Mouse (Mus musculus) kidney, embryonic 15.5 days (tissue): ENCODE data around the gene Lrwd1. TPM values are rescaled to one million over a fixed set of nuclear protein-coding genes. Genes with fewer than 3 reads are reported as not detected.

Experiments used
- ATAC-seq: fragments of 200-750 bp; cut with Nextera tagmentation; replicated peaks from 2 replicates; pipeline ENCODE4 v1.8.0; 2017; ENCODE audit warnings: moderate TSS enrichment; ENCODE audit not compliant: low FRiP score
- H3K27ac ChIP-seq: fragments of 300-500 bp; sonication (generic); 2 replicates; pipeline ENCODE4 v1.5.1; 2015; ENCODE audit warnings: mild to moderate bottlenecking, inconsistent platforms
- H3K27me3 ChIP-seq: fragments of 300-500 bp; sonication (generic); 2 replicates; pipeline ENCODE4 v1.6.1; 2015; ENCODE audit warnings: inconsistent platforms
- H3K36me3 ChIP-seq: fragments of 300-500 bp; sonication (generic); 2 replicates; pipeline ENCODE4 v1.6.1; 2015; ENCODE audit warnings: inconsistent platforms
- H3K4me1 ChIP-seq: fragments of 300-500 bp; sonication (generic); 2 replicates; pipeline ENCODE4 v1.6.1; 2015; ENCODE audit warnings: inconsistent platforms
- H3K4me2 ChIP-seq: fragments of 300-500 bp; sonication (generic); 2 replicates; pipeline ENCODE4 v1.6.1; 2015; ENCODE audit warnings: moderate library complexity, mild to moderate bottlenecking, inconsistent platforms
- H3K4me3 ChIP-seq: fragments of 300-500 bp; sonication (generic); replicated peaks from 2 replicates; pipeline ENCODE4 v1.5.1; 2015; ENCODE audit warnings: mild to moderate bottlenecking, inconsistent platforms
- H3K9ac ChIP-seq: fragments of 300-500 bp; sonication (generic); 2 replicates; pipeline ENCODE4 v1.6.1; 2015; ENCODE audit warnings: mild to moderate bottlenecking, inconsistent platforms
- H3K9me3 ChIP-seq: fragments of 300-500 bp; sonication (generic); replicated peaks from 2 replicates; pipeline ENCODE4 v1.6.1; 2016; ENCODE audit warnings: inconsistent platforms
- whole genome bisulfite sequencing: fragments of 180-500 bp; shearing (Covaris S2); methylation state at CpG from one replicate; pipeline ENCODE4 v1.1.7; 2015; ENCODE audit warnings: mixed read lengths; 5-methylcytosine and 5-hydroxymethylcytosine counted together
- polyA plus RNA-seq: library from polyadenylated mRNA; unstranded; fragments of >200 nt; fragmentation: Nextera tagmentation; extraction: Ambion mirVana; gene quantifications from 2 replicates; pipeline ENCODE4 v1.2.1, GENCODE M21; 2015

Lrwd1 gene
- polyA plus RNA-seq, 1 experiment from 2014 or later: 40.2 TPM

DNA sequence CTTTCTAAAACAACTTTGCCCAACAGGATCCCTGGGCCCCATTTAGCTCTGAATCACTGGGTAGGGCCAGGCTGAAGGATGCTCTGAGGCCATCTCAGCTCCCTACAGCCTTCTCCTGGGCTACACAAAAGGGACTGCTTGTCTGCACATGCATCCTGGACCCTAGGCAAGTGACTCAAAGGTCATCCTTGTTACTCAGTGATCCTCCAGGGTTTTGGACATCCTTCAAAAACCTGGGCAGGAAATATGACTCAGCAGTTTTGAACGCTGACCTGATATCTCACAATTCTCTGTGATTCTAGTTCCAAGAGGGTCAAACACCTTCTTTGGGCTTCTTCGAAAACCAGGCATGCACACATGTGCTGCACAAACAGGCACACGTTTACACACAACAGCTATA is 26.8 kb downstream of the Lrwd1 start:
- H3K4me1 ChIP-seq: no peaks in the 10 kb centered on the region
- H3K9ac ChIP-seq: no peak overlapping the region
- H3K9me3 ChIP-seq: no peaks in the 10 kb centered on the region
- H3K4me3 ChIP-seq: no peak overlapping the region
- peaks cover 8% of the 10 kb centered on the region for H3K36me3 ChIP-seq
- H3K27me3 ChIP-seq: no peaks in the 10 kb centered on the region
- no peak overlapping the region for H3K27ac ChIP-seq
- ATAC-seq: no peak
- no peak overlapping the region for H3K4me2 ChIP-seq
- 75% methylated on average over 3 of the region's 3 CpGs for WGBS

DNA sequence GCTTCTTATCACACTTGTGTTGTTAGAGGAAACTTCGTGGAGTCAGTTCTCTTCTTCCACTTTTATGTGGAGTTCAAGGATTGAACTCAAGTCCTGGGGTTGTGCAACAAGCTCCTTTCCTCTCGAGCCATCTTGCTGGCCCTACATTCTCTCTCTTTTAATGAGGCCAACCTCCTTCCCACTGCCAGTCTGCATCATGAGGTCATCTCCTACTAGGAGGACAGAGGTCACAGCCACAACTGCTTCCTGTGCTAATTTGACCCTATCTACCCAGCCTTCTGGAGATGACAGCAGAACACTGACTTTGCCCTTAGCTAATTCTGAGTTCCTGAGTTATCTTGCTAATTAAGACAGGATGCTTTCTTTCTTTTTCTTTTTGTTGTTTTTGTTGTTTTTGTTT is 27.4 kb downstream of the Lrwd1 start:
- Histone ChIP-seq H3K4me3 (no peak overlapping the region), H3K4me2 (no peak overlapping the region), H3K9ac (no peak overlapping the region), H3K27me3 (no peaks in the 10 kb centered on the region), H3K27ac (no peak overlapping the region), H3K4me1 (no peaks in the 10 kb centered on the region), H3K36me3 (peaks cover 8% of the 10 kb centered on the region), H3K9me3 (no peaks in the 10 kb centered on the region)
- no peak for ATAC-seq
- 54% methylated on average over 2 of the region's 2 CpGs for WGBS

DNA sequence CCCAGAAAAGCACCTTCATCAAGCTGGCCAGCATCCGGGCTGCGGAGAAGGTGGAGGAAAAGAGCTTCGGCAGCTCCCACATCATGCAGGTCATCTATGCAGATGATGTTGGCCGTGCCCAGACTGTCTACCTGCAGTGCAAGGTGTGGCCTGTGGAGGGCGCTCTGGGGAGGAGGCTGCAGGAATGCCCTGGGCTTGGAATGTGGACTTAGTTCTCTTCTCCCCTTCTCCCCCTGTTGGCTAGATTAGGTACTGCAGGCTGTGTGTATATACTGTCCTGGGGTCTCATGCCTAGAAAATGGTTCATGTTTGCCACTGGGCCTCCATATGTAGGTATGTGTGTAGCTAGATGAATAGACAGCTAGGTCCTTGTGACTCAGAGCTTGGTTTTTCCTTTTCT is 31.4 kb downstream of the Lrwd1 start:
- no peak overlapping the region for H3K4me3 ChIP-seq
- WGBS: 88% methylated on average over 5 of the region's 5 CpGs
- no peaks in the 10 kb centered on the region for H3K9me3 ChIP-seq
- H3K4me2 ChIP-seq: no peak overlapping the region
- no peak overlapping the region for H3K9ac ChIP-seq
- no peak overlapping the region for H3K27ac ChIP-seq
- peaks cover 8% of the 10 kb centered on the region for H3K36me3 ChIP-seq
- no peak for ATAC-seq
- H3K27me3 ChIP-seq: peaks cover 10% of the 10 kb centered on the region; the same call in 1 of the 2 replicates
- peaks cover 9% of the 10 kb centered on the region for H3K4me1 ChIP-seq

DNA sequence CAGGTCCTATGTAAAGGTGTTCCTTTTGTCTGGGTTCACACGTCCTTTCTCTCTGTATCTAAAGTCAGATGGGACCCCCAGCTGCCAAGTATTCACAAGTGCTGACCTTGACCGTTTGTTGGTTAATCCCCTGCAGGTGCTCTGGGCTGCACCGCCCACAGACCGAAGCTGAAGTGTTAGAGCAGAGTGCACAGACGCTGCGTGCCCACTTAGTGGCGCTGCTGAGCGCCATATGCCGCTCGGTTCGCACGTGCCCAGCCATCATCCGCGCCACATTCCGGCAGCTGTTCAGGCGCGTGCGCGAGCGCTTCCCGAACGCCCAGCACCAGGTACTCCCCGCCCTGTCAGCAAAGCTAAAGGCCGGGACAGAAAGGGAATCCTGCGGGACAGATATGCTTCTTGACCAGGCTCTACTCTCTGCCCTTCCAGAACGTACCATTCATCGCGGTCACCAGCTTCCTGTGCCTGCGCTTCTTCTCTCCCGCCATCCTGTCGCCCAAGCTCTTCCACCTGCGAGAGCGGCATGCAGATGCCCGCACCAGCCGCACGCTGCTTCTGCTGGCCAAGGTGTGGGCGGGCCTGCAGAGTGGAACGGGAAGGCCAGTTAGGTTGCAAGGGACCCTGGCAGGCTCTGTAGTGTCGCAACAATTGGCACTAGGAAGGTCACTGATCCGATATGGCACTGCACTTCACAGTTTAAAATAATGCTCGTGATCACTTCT is 33.6 kb downstream of the Lrwd1 start:
- Histone ChIP-seq H3K36me3 (peaks cover 8% of the 10 kb centered on the region), H3K27ac (no peak overlapping the region), H3K4me3 (peak overlapping the region; percentile 39), H3K9ac (0 out of 2 replicates have a peak overlapping the region, but pooled peaks have one; percentile 26), H3K27me3 (peaks cover 10% of the 10 kb centered on the region; the same call in 1 of the 2 replicates), H3K4me2 (peak overlapping the region; percentile 71), H3K4me1 (peaks cover 9% of the 10 kb centered on the region), H3K9me3 (no peaks in the 10 kb centered on the region)
- ATAC-seq: peak; percentile 84
- WGBS: 8% methylated on average over 41 of the region's 41 CpGs

DNA sequence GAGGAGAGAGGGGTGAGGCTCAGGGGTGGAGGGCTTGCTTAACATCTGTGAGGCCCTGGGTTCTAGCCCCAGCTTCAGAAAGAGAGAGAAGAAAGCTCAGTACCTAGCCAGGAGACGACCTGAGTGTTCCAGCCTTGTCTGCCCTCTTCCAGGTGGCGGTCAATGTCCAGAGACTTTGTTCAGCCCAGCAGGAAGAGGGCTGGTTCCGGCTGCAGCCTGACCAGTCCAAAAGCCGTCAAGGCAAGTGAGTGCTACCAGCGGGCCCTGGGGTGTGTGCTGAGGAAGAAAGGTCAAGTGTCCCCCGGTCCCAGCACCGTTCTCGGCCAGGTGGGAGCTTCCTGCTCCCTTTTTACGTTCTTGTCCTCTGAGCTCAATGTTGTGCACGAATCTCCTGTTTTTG is 37.3 kb downstream of the Lrwd1 start:
- 82% methylated on average over 10 of the region's 10 CpGs for WGBS

DNA sequence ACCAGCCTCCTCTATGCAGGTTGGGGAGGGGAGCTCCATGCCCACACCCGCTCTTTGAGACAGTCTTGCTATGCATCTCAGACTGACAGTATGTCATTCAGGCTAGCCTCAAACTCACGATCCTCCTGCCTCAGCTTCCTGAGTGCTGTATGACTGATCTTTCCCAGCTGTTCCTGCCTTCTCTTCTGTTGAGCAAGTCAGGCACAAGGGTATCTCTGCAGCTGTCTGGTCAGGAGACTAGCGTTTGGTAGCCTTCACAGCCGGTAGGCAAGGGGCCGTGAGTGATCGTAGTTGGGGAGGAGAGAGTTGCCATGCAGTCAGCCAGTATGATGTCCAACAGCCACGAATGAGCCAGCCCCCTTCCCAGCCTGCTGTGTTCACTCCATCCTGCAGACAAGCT is 40.8 kb downstream of the Lrwd1 start:
- H3K9ac ChIP-seq: no peak overlapping the region
- H3K4me2 ChIP-seq: no peak overlapping the region
- no peaks in the 10 kb centered on the region for H3K4me1 ChIP-seq
- no peaks in the 10 kb centered on the region for H3K27me3 ChIP-seq
- H3K36me3 ChIP-seq: no peaks in the 10 kb centered on the region
- no peak overlapping the region for H3K27ac ChIP-seq
- ATAC-seq: no peak
- no peak overlapping the region for H3K4me3 ChIP-seq
- WGBS: 71% methylated on average over 7 of the region's 7 CpGs
- no peaks in the 10 kb centered on the region for H3K9me3 ChIP-seq

More for the DNA sequence above, 37.3 kb downstream of the Lrwd1 start:
- no peak overlapping the region for H3K4me3 ChIP-seq
- H3K9me3 ChIP-seq: no peaks in the 10 kb centered on the region
- H3K36me3 ChIP-seq: no peaks in the 10 kb centered on the region
- peaks cover 10% of the 10 kb centered on the region; the same call in 1 of the 2 replicates for H3K27me3 ChIP-seq
- no peak overlapping the region for H3K27ac ChIP-seq
- no peak overlapping the region for H3K9ac ChIP-seq
- ATAC-seq: no peak
- no peak overlapping the region for H3K4me2 ChIP-seq
- peaks cover 9% of the 10 kb centered on the region for H3K4me1 ChIP-seq

DNA sequence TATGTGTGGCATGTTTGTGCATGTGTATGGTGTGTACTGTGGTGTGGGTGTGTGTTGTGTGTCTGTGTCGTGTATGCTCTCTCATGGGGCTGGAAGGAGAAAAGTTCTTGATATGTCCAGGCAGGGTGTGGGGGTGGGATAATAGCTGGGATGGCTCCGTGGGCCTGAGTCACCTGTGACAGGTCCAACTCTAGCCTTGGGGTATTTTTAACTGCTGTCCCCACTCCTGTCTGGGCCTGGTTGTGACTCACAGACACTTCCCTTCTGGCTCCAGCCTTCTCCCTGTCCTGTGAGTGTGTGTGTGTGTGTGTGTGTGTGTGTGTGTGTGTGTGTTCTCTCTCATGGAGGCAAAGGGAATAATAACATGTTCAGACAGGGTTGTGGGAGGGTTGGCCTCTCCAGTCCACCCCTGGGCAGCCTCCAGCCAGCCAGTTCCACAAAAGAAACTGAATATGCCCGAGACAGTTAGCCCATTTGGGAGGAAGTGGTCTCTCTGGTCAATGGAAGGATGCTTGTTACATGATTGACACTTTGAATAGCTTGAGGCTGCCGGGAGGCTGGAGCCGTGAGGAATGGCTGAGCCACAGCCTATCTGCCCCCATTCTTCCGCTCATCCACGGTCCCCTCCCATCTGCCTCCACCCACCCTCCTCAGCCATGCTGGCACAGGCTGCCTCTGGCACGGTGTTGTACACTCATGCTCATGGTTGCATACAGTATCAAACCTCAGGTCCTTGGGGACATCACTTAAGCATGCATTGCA is 41.4 kb downstream of the Lrwd1 start:
- Histone ChIP-seq H3K4me1 (no peaks in the 10 kb centered on the region), H3K27me3 (no peaks in the 10 kb centered on the region), H3K9ac (no peak overlapping the region), H3K4me3 (no peak overlapping the region), H3K4me2 (no peak overlapping the region), H3K9me3 (no peaks in the 10 kb centered on the region), H3K27ac (no peak overlapping the region), H3K36me3 (no peaks in the 10 kb centered on the region)
- no peak for ATAC-seq
- 50% methylated on average over 8 of the region's 8 CpGs for whole genome bisulfite sequencing

- Histone ChIP-seq H3K27me3 (no peaks in the 10 kb centered on the region), H3K4me1 (peaks cover 11% of the 10 kb centered on the region; the same call in 1 of the 2 replicates), H3K9ac (no peak overlapping the region), H3K27ac (no peak overlapping the region), H3K9me3 (no peaks in the 10 kb centered on the region), H3K36me3 (no peaks in the 10 kb centered on the region), H3K4me3 (no peak overlapping the region), H3K4me2 (no peak overlapping the region)
- no peak for ATAC-seq
- 65% methylated on average over 5 of the region's 5 CpGs for WGBS
These were observed 43.9 kb downstream of the Lrwd1 start for GRCm38 (mm10) chr5:136091927-136092326.

DNA sequence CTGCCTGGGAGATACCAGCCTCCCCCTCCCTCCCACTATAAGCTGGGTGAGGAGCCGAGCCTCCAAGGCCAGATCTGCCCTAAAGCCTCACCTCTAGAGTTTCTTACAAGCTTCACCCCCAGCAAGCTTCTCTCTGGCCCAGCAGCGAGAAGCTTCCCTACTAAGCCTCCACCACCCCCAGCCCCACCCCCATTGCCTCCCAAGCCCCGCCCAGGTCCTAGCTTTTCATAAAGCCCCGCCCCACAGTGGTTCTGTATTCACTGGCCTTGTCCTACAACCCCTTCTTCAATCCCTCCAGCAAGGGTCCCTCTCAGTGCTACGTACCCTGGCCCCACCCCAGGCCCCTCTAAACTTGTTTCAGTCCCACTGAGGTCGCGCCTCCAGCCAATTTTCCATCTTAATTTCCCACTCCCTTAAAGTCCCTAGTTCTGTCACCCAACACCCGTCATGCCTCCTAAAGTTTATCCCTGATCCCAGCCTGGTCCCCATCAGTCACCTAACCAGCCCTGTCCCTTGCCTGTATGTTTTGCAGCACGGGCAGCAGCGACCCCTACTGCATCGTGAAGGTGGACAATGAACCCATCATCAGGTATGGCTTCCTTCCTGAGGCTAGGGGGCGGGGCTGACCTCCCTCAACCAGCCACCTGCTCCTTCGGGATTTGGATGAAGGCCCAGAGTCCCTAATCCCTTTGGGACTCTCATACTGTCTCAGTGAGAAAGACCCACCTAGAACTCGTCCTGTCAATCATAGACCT is 46.9 kb downstream of the Lrwd1 start:
- H3K27ac ChIP-seq: no peak overlapping the region
- H3K4me2 ChIP-seq: no peak overlapping the region
- no peaks in the 10 kb centered on the region for H3K27me3 ChIP-seq
- peaks cover 30% of the 10 kb centered on the region for H3K4me1 ChIP-seq
- no peak overlapping the region for H3K4me3 ChIP-seq
- ATAC-seq: no peak
- 24% methylated on average over 14 of the region's 14 CpGs for WGBS
- no peak overlapping the region for H3K9ac ChIP-seq
- H3K36me3 ChIP-seq: no peaks in the 10 kb centered on the region
- no peaks in the 10 kb centered on the region for H3K9me3 ChIP-seq

DNA sequence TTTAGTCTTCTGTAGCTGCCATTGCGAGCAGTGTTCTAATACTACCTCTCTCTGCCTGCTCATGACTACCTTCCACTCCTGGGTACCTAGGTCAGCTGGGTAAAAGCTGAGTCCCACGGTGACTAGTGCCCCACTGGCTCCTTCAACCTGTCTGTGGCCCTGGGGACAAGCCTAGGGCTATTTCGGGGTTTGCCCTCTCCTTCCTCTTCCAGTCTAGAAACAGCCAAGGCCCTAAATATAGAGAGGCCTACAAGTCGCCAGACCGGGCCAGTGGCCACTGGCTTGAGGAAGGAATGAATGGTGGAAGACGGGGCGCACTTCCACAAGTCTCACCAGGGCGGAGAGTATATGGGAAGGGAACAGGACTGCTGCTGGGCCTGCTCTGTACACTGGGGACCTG is 49.6 kb downstream of the Lrwd1 start:
- peaks cover 38% of the 10 kb centered on the region for H3K4me1 ChIP-seq
- WGBS: 90% methylated on average over 8 of the region's 8 CpGs
- no peaks in the 10 kb centered on the region for H3K27me3 ChIP-seq
- no peak overlapping the region for H3K9ac ChIP-seq
- no peak for ATAC-seq
- H3K4me3 ChIP-seq: no peak overlapping the region
- no peak overlapping the region for H3K27ac ChIP-seq
- no peak overlapping the region for H3K4me2 ChIP-seq
- H3K36me3 ChIP-seq: no peaks in the 10 kb centered on the region
- H3K9me3 ChIP-seq: no peaks in the 10 kb centered on the region

GRCm38 (mm10) chr5:136084891-136085651 is 50.8 kb downstream of the Lrwd1 start:
- peak; percentile 60 for ATAC-seq
- H3K4me3 ChIP-seq: peak overlapping the region; percentile 62
- H3K9me3 ChIP-seq: no peaks in the 10 kb centered on the region
- H3K9ac ChIP-seq: no peak overlapping the region
- peaks cover 38% of the 10 kb centered on the region for H3K4me1 ChIP-seq
- H3K36me3 ChIP-seq: no peaks in the 10 kb centered on the region
- H3K27ac ChIP-seq: peak overlapping the region; percentile 43
- no peaks in the 10 kb centered on the region for H3K27me3 ChIP-seq
- WGBS: 12% methylated on average over 21 of the region's 21 CpGs
- H3K4me2 ChIP-seq: peak overlapping the region; percentile 95
